Mouse (Mus musculus): ENCODE measurements around the gene Ddrgk1.

- TF ChIP-seq POLR2A (IDR thresholded peaks at IDR 0.05; ENCODE audit: borderline replicate concordance, extremely low read depth, insufficient read depth, insufficient read length, poor library complexity, severe bottlenecking) (no peak), CTCF (IDR thresholded peaks at IDR 0.05; ENCODE audit: borderline replicate concordance, extremely low read depth, insufficient read depth, insufficient read length) (no peak)
Observed at GRCm38 (mm10) chr2:130681531-130681930, 17.1 kb upstream of the Ddrgk1 start.
